In genomic region chr4:152186205-152187082, GRCm38 (mm10) we compare ENCODE assay signal across 8 mouse cellular contexts. TPM values are rescaled to one million over a fixed set of nuclear protein-coding genes. Genes with fewer than 3 reads are reported as not detected.
A peak's percentile ranks its signal among the peaks of the same experiment; 100 is the strongest.
DNase-seq lines count a peak whose midpoint lies in the region; ATAC-seq and TF ChIP-seq lines count a peak whose summit lies in the region.

No protein-coding gene starts in this region.

- no peak overlapping the region for H3K4me3 ChIP-seq in liver, adult 2 months (ENCODE audit: insufficient read depth, low read depth, low read length)
- H3K4me3 ChIP-seq in forebrain, embryonic 11.5 days (ENCODE audit: low read depth, low read length), result no peak overlapping the region
- H3K4me3 ChIP-seq in limb, embryonic 10.5 days, result peak overlapping the region; percentile 37

- peak overlapping the region; percentile 10; the same call in 1 of the 2 replicates for H3K27ac ChIP-seq in liver, adult 2 months (replicated peaks; ENCODE audit: insufficient read depth, low read depth, low read length)
- H3K27ac ChIP-seq in forebrain, embryonic 11.5 days (ENCODE audit: low read depth, low read length), result peak overlapping the region; percentile 37; the same call in 1 of the 2 replicates
- peak overlapping the region; percentile 81 for H3K27ac ChIP-seq in limb, embryonic 10.5 days

- no peak for TF ChIP-seq POLR2A in liver, adult 2 months (IDR thresholded peaks at IDR 0.05; ENCODE audit: extremely low read depth, insufficient read depth, low read length)

- peaks cover 23% of the 10 kb centered on the region; the same call in 1 of the 2 replicates for H3K79me2 ChIP-seq in liver, adult 2 months (ENCODE audit: control insufficient read depth, insufficient read depth, low read length)

- ATAC-seq in forebrain, embryonic 11.5 days (replicated peaks; ENCODE audit: low FRiP score), result no peak

- no peak overlapping the region for H3K9ac ChIP-seq in liver, adult 2 months (ENCODE audit: low read depth, low read length)
- H3K9ac ChIP-seq in forebrain, embryonic 11.5 days (ENCODE audit: low read length), result peak overlapping the region; percentile 44; the same call in 1 of the 2 replicates

- H3K4me1 ChIP-seq in liver, adult 2 months (ENCODE audit: control insufficient read depth, insufficient read depth, low read length), result peaks cover 13% of the 10 kb centered on the region
- peaks cover 11% of the 10 kb centered on the region for H3K4me1 ChIP-seq in forebrain, embryonic 11.5 days (replicated peaks; ENCODE audit: control insufficient read depth, insufficient read depth, low read length)
- peaks cover 40% of the 10 kb centered on the region for H3K4me1 ChIP-seq in limb, embryonic 10.5 days

- H3K4me2 ChIP-seq in forebrain, embryonic 11.5 days (ENCODE audit: low read depth, low read length, severe bottlenecking), result peak overlapping the region; percentile 42

- no peaks in the 10 kb centered on the region for H3K27me3 ChIP-seq in liver, adult 2 months (ENCODE audit: control insufficient read depth, insufficient read depth, low read length)
- H3K27me3 ChIP-seq in forebrain, embryonic 11.5 days (ENCODE audit: control insufficient read depth, insufficient read depth, low read length), result no peaks in the 10 kb centered on the region
- peaks cover 15% of the 10 kb centered on the region; the same call in 1 of the 2 replicates for H3K27me3 ChIP-seq in limb, embryonic 10.5 days (ENCODE audit: low read depth, poor library complexity, severe bottlenecking)

- TF ChIP-seq CTCF in liver, adult 2 months (IDR thresholded peaks at IDR 0.05; ENCODE audit: low read depth, low read length), result no peak

- no peaks in the 10 kb centered on the region for H3K36me3 ChIP-seq in liver, adult 2 months (ENCODE audit: control insufficient read depth, insufficient read depth, low read length)
- no peaks in the 10 kb centered on the region; the same call in 1 of the 2 replicates for H3K36me3 ChIP-seq in forebrain, embryonic 11.5 days (ENCODE audit: control insufficient read depth, insufficient read depth, low read length)
- no peaks in the 10 kb centered on the region for H3K36me3 ChIP-seq in limb, embryonic 10.5 days

- no peaks in the 10 kb centered on the region for H3K9me3 ChIP-seq in forebrain, embryonic 11.5 days (ENCODE audit: control insufficient read depth, low read length)
- no peaks in the 10 kb centered on the region for H3K9me3 ChIP-seq in limb, embryonic 10.5 days (replicated peaks)

- WGBS in liver, adult 2 months, result 69% methylated on average over 14 of the region's 14 CpGs
- WGBS in forebrain, embryonic 11.5 days, result 41% methylated on average over 14 of the region's 14 CpGs
- 43% methylated on average over 14 of the region's 14 CpGs for WGBS in limb, embryonic 10.5 days

- peak; percentile 83 for DNase-seq in liver, adult 2 months (ENCODE audit: extremely low read depth, low read depth, low spot score)
- no peak for DNase-seq in liver
- no peak for DNase-seq in forebrain, embryonic 11.5 days (ENCODE audit: low spot score)
- no peak for DNase-seq in limb, embryonic 10.5 days (ENCODE audit: low spot score)
- peak; percentile 32 for DNase-seq in natural killer cell, adult 2 months (ENCODE audit: low spot score in 2 of 2)
- no peak for DNase-seq in layer of hippocampus, adult 18-20 months (ENCODE audit: low spot score in 2 of 2)
- DNase-seq in cerebellum, adult 18-20 months, result no peak
- DNase-seq in layer of hippocampus, adult 11-12 months (ENCODE audit: low spot score), result no peak

RNA-seq across cellular contexts. Expression of gene Acot7, which starts 8.5 kb away (rescaled TPM):
- total RNA-seq in liver, adult 2 months (2014; rRNA removed), result 9.3 and 10.7 TPM in 2 replicates
- 18.4 and 20.8 TPM in 2 replicates for polyA plus RNA-seq in liver, adult 2 months (2012; rRNA removed)
- polyA plus RNA-seq in forebrain, embryonic 11.5 days (2014; fragmentation: Nextera tagmentation; extraction: Ambion mirVana), result 75.1 and 77.8 TPM in 2 replicates
- polyA plus RNA-seq in limb, embryonic 10.5 days (2016; fragmentation: Nextera tagmentation; extraction: Ambion mirVana), result 34.8 and 36.7 TPM in 2 replicates
- 100 to 1,000 TPM; 329 to 352 TPM for total RNA-seq in layer of hippocampus, adult 18-20 months (2021)

RNA-seq across cellular contexts. Expression of gene Hes2, which starts 27.8 kb away (rescaled TPM):
- not detected in 2 replicates for total RNA-seq in liver, adult 2 months (2014; rRNA removed)
- not detected in 2 replicates for polyA plus RNA-seq in liver, adult 2 months (2012; rRNA removed)
- not detected in 2 replicates for polyA plus RNA-seq in forebrain, embryonic 11.5 days (2014; fragmentation: Nextera tagmentation; extraction: Ambion mirVana)
- not detected in 2 replicates for polyA plus RNA-seq in limb, embryonic 10.5 days (2016; fragmentation: Nextera tagmentation; extraction: Ambion mirVana)
- total RNA-seq in layer of hippocampus, adult 18-20 months (2021), result not detected

RNA-seq across cellular contexts. Expression of gene Espn, which starts 34.3 kb away (rescaled TPM):
- 0.20 and 0.28 TPM in 2 replicates for total RNA-seq in liver, adult 2 months (2014; rRNA removed)
- polyA plus RNA-seq in liver, adult 2 months (2012; rRNA removed), result 0.47 and 1.4 TPM in 2 replicates
- polyA plus RNA-seq in forebrain, embryonic 11.5 days (2014; fragmentation: Nextera tagmentation; extraction: Ambion mirVana), result 0.90 and 1.2 TPM in 2 replicates
- polyA plus RNA-seq in limb, embryonic 10.5 days (2016; fragmentation: Nextera tagmentation; extraction: Ambion mirVana), result 2.9 and 3.2 TPM in 2 replicates
- total RNA-seq in layer of hippocampus, adult 18-20 months (2021), result 1 to 10 TPM; 2.8 to 3.0 TPM

Comparison
In these comparisons a context has a peak if more than half of its experiments do, and no peak if none do; other contexts are left out.
1. DNase-seq: peak in liver, adult 2 months (single experiment) and natural killer cell, adult 2 months (2 of 2); none in liver (single experiment), forebrain, embryonic 11.5 days (single experiment), limb, embryonic 10.5 days (single experiment), layer of hippocampus, adult 18-20 months (0 of 2), cerebellum, adult 18-20 months (0 of 2) and layer of hippocampus, adult 11-12 months (single experiment).
2. H3K27ac ChIP-seq: peak in every context shown above with its lines; median percentile 81 in limb, embryonic 10.5 days; 37 in forebrain, embryonic 11.5 days; 10 in liver, adult 2 months.